Mouse (Mus musculus): ENCODE measurements around the gene Hyal3. TPM values are rescaled to one million over a fixed set of nuclear protein-coding genes. Genes with fewer than 3 reads are reported as not detected.
"Not testable (repeated sequence)": the region's sequence is repeated elsewhere in the genome, so short reads cannot be mapped to it uniquely, and the experiment has no call there.

The Hyal3 gene
- polyA plus RNA-seq, 1 experiment from 2014 or later: 2.8 TPM

DNA sequence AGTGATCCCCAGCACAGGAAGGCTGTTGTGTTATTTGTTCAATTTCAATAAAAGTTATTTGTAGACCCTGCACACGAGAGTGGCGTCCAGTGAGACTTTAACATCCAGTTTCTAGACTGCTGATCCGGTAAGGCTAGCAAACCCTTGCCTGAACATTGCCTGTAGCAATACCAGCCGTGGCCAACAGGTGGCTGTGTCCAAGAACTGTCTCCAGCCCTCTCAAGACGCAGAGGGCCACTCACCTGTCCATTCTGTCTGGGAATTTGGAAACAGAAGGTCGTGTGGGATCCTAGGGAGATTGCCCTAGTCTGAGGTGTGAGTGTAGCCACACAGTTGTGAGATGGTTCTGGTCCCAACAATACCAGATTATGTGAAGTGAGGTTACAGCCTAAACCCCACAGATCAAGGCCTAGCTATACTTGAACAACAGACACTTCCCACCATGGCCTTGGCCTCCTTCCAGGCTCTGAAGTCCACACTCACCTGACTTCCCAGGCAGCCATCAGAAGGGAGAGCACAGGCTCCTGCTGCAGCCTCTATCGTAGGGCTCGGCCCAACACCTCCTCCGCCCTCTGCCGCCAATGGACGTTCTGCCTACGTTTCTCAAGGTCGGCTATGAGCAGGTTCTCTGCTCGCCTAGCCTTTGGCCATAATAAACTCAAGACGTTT is 14.4 kb upstream of the Hyal3 start:
- H3K27ac ChIP-seq: peak overlapping the region; percentile 91; the same call in 1 of the 2 replicates
- 55% methylated on average over 15 of the region's 15 CpGs for WGBS
- no peak overlapping the region for H3K9ac ChIP-seq
- peaks cover 37% of the 10 kb centered on the region for H3K36me3 ChIP-seq
- H3K27me3 ChIP-seq: no peaks in the 10 kb centered on the region
- no peaks in the 10 kb centered on the region for H3K9me3 ChIP-seq
- peak overlapping the region; percentile 2; the same call in 1 of the 2 replicates for H3K4me3 ChIP-seq
- ATAC-seq (ENCODE audit: insufficient number of reproducible peaks, insufficient read depth, low FRiP score, low TSS enrichment, low read depth): no peak
- peaks cover 57% of the 10 kb centered on the region for H3K4me1 ChIP-seq
- H3K4me2 ChIP-seq: peak overlapping the region; percentile 21

DNA sequence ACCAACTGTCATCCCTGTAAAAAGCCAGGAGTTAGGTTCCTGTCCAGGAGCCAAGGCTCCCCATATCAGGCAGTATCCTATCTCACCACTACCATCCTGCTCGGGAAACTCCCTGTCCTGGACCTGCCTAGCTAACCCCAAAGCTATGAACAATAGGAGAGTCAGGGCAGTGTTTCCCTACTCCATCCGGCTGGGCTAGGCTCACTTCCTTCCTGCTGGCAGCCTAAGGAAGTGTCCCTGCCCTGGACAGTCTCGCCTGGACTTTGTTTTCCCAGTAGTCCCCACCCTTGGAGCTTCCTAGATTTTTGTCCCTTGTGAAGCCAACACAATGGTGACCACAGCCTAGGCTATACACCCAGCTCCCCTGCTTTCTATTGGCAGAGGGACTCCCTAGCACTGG is 13.8 kb upstream of the Hyal3 start:
- Histone ChIP-seq H3K36me3 (peaks cover 37% of the 10 kb centered on the region), H3K27ac (peak overlapping the region; percentile 91), H3K27me3 (no peaks in the 10 kb centered on the region), H3K9ac (no peak overlapping the region; the same call in 1 of the 2 replicates), H3K4me2 (peak overlapping the region; percentile 88; the same call in 1 of the 2 replicates), H3K4me1 (peaks cover 63% of the 10 kb centered on the region), H3K9me3 (no peaks in the 10 kb centered on the region), H3K4me3 (peak overlapping the region; percentile 83; the same call in 1 of the 2 replicates)
- 57% methylated on average over 3 of the region's 3 CpGs for WGBS
- ATAC-seq (ENCODE audit: insufficient number of reproducible peaks, insufficient read depth, low FRiP score, low TSS enrichment, low read depth): no peak

- Histone ChIP-seq H3K4me2 (peak within 1 kb of the TSS; percentile 88), H3K27ac (peak within 1 kb of the TSS; percentile 91), H3K4me1 (peaks cover 62% of the 10 kb centered on the region), H3K4me3 (peak within 1 kb of the TSS; percentile 83), H3K9me3 (no peaks in the 10 kb centered on the region), H3K9ac (peak within 1 kb of the TSS; percentile 84), H3K27me3 (no peaks in the 10 kb centered on the region), H3K36me3 (peaks cover 41% of the 10 kb centered on the region)
- 5% methylated on average over 18 of the region's 18 CpGs for WGBS
- ATAC-seq (ENCODE audit: insufficient number of reproducible peaks, insufficient read depth, low FRiP score, low TSS enrichment, low read depth): no peak
Measured at GRCm38 (mm10) chr9:107567702-107568319, 12.8 kb upstream of the Hyal3 start, which contains the start of gene Hyal2. TSS of gene Hyal2 (plus strand) at chr9:107567945.

DNA sequence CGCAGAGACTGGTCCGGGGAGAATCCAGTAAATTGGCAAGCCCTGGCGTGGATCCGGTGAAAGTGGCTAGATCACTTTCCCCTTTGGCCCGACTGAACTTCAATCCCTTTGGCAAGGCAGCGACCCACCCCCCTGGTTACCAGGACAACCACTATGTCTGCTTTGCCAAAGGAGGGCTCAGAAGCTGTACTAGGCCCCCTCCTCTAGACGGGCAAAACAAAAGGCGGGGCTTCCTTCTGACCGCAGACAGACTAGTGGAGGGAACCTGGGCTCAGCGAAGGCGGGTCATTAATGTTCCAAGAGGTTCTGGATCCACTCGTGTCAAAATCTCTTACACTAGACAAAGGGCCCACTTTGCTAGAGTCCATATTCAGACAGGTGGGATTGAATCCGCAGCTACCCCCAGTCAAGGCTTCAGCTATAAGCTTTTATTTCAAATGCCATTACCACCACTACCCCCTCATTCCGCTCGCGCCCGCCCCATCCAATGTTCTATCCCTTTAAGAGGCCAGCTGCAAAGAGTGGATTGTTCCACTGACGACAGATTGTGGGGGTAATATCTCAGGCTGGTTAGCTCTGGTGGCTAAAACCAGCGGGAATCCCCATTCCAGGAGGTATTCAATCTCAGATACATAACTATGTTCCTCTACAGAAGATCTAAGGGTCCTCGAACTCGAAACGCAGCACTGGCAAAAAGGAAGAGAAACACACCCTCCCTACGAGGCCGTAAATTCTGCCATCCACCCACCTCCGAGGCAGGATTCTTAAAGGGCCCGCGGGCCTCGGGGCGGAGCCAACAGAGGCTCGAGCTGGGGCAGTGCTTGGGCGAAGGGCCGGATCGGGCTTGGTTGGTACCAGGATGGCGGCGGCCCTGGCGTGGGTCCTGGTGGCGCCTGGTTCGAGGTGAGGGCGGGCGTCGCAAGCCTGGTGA is 12.0 kb upstream of the Hyal3 start:
- peak overlapping the region; percentile 91 for H3K27ac ChIP-seq
- peak overlapping the region; percentile 84 for H3K9ac ChIP-seq
- WGBS: under 1% methylated on average over 41 of the region's 41 CpGs
- H3K4me1 ChIP-seq: peaks cover 58% of the 10 kb centered on the region
- peak; percentile 82 for ATAC-seq (ENCODE audit: insufficient number of reproducible peaks, insufficient read depth, low FRiP score, low TSS enrichment, low read depth)
- peak overlapping the region; percentile 83 for H3K4me3 ChIP-seq
- H3K9me3 ChIP-seq: no peaks in the 10 kb centered on the region
- peaks cover 48% of the 10 kb centered on the region for H3K36me3 ChIP-seq
- peak overlapping the region; percentile 88 for H3K4me2 ChIP-seq
- H3K27me3 ChIP-seq: no peaks in the 10 kb centered on the region

DNA sequence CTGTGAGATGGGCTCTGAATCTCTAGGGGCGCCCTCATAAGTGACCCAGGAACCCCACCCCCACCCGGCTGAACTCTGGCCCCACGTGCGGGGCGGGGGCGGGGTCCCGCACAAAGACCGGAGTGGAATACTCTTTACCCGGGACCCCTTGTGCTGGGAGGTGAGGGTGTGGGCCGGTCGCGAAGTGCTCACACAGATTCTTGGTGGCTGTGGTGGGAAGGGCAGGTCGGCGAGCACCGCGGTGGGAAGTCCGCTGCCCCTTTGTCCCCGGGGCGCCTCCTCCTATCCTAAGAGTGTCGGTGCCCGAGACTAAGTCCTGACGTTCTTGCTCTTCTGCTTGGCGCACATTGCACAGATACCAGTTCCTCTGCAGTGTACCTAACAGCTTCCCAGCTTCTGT is 11.3 kb upstream of the Hyal3 start:
- WGBS: under 1% methylated on average over 23 of the region's 23 CpGs
- Histone ChIP-seq H3K4me1 (peaks cover 51% of the 10 kb centered on the region), H3K36me3 (peaks cover 52% of the 10 kb centered on the region), H3K27ac (peak overlapping the region; percentile 91), H3K4me3 (peak overlapping the region; percentile 83), H3K27me3 (no peaks in the 10 kb centered on the region), H3K4me2 (peak overlapping the region; percentile 88), H3K9me3 (no peaks in the 10 kb centered on the region), H3K9ac (peak overlapping the region; percentile 84)
- ATAC-seq (ENCODE audit: insufficient number of reproducible peaks, insufficient read depth, low FRiP score, low TSS enrichment, low read depth): no peak

DNA sequence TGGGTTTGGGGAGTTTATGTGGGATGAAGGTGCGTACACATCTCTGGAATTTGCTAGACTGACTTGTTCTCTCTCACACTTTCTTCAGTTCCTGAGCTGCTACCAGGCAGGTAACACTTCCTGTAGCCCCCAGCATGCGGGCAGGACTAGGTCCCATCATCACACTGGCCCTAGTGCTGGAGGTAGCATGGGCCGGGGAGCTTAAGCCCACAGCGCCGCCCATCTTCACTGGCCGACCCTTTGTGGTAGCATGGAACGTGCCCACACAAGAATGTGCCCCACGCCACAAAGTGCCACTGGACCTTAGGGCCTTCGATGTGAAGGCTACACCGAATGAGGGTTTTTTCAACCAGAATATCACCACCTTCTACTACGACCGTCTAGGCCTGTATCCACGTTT is 10.6 kb upstream of the Hyal3 start:
- Histone ChIP-seq H3K27me3 (no peaks in the 10 kb centered on the region), H3K4me1 (peaks cover 49% of the 10 kb centered on the region), H3K4me3 (peak overlapping the region; percentile 83), H3K36me3 (peaks cover 52% of the 10 kb centered on the region), H3K9ac (peak overlapping the region; percentile 84), H3K9me3 (no peaks in the 10 kb centered on the region), H3K4me2 (peak overlapping the region; percentile 88), H3K27ac (peak overlapping the region; percentile 91)
- no peak for ATAC-seq (ENCODE audit: insufficient number of reproducible peaks, insufficient read depth, low FRiP score, low TSS enrichment, low read depth)
- 45% methylated on average over 13 of the region's 13 CpGs for whole genome bisulfite sequencing

DNA sequence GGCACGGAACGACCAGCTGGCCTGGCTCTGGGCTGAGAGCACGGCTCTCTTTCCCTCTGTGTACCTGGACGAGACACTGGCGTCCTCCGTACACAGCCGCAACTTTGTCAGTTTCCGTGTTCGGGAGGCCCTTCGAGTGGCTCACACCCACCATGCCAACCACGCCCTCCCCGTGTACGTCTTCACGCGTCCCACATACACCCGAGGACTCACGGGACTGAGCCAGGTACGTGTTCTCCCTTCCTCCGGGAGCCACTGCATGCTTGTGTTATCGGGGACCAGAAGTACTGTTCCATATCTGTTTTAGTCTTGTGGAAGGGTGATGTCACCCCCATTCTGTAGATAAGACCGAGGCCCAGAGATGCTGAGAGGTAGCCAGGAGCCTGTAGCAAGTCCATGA is 9.8 kb upstream of the Hyal3 start:
- H3K4me1 ChIP-seq: peaks cover 44% of the 10 kb centered on the region
- peak overlapping the region; percentile 91; the same call in 1 of the 2 replicates for H3K27ac ChIP-seq
- peaks cover 45% of the 10 kb centered on the region for H3K36me3 ChIP-seq
- WGBS: 89% methylated on average over 21 of the region's 21 CpGs
- peak overlapping the region; percentile 88 for H3K4me2 ChIP-seq
- no peaks in the 10 kb centered on the region for H3K9me3 ChIP-seq
- no peaks in the 10 kb centered on the region for H3K27me3 ChIP-seq
- H3K9ac ChIP-seq: peak overlapping the region; percentile 84
- H3K4me3 ChIP-seq: peak overlapping the region; percentile 83
- ATAC-seq (ENCODE audit: insufficient number of reproducible peaks, insufficient read depth, low FRiP score, low TSS enrichment, low read depth): no peak

DNA sequence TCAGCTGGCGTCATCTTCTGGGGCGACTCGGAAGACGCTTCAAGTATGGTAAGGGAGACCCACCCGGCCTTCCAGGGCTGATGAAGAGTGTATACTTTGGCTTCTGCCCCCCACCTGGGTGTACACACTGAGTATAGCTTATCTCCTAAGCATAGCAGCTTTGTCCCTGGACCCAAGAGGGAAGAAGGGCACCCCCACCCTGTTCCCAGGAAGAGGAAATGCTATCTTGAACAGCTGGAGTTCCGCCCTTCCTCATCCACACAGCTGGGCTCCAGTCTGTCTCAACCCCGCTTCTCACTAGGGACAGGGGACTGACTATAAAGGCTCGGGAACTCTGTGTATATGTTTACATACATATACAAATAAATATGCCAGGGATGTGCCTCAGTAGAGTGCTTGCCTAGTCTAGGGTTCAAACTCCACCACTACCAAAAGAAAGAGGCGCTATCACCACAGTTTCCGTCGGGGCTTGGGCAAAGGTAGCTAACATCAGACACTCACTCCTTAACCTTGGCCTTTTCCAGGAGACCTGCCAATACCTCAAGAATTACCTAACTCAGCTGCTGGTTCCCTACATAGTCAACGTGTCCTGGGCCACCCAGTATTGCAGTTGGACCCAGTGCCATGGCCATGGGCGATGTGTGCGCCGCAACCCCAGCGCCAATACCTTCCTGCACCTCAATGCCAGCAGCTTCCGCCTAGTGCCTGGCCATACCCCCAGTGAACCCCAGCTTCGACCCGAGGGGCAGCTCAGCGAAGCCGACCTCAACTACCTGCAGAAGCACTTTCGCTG is 8.9 kb upstream of the Hyal3 start:
- 95% methylated on average over 22 of the region's 22 CpGs for WGBS
- Histone ChIP-seq H3K4me1 (peaks cover 50% of the 10 kb centered on the region), H3K9me3 (no peaks in the 10 kb centered on the region), H3K27me3 (no peaks in the 10 kb centered on the region), H3K36me3 (peaks cover 42% of the 10 kb centered on the region), H3K27ac (no peak overlapping the region), H3K4me2 (peak overlapping the region; percentile 88), H3K9ac (0 out of 2 replicates have a peak overlapping the region, but pooled peaks have one; percentile 40), H3K4me3 (peak overlapping the region; percentile 83; the same call in 1 of the 2 replicates)
- ATAC-seq (ENCODE audit: insufficient number of reproducible peaks, insufficient read depth, low FRiP score, low TSS enrichment, low read depth): no peak

GRCm38 (mm10) chr9:107572327-107572662 is 8.3 kb upstream of the Hyal3 start:
- H3K36me3 ChIP-seq: peaks cover 42% of the 10 kb centered on the region
- no peaks in the 10 kb centered on the region for H3K9me3 ChIP-seq
- 91% methylated on average over 2 of the region's 2 CpGs for WGBS
- H3K4me2 ChIP-seq: no peak overlapping the region
- H3K9ac ChIP-seq: 0 out of 2 replicates have a peak overlapping the region, but pooled peaks have one; percentile 40
- ATAC-seq (ENCODE audit: insufficient number of reproducible peaks, insufficient read depth, low FRiP score, low TSS enrichment, low read depth): no peak
- 0 out of 2 replicates have a peak overlapping the region, but pooled peaks have one; percentile 4 for H3K4me3 ChIP-seq
- H3K27ac ChIP-seq: no peak overlapping the region
- H3K4me1 ChIP-seq: peaks cover 50% of the 10 kb centered on the region
- no peaks in the 10 kb centered on the region for H3K27me3 ChIP-seq

GRCm38 (mm10) chr9:107573774-107574173 is 6.8 kb upstream of the Hyal3 start:
- not testable (repeated sequence) for H3K9me3 ChIP-seq; H3K27me3 ChIP-seq; H3K9ac ChIP-seq; ATAC-seq (ENCODE audit: insufficient number of reproducible peaks, insufficient read depth, low FRiP score, low TSS enrichment, low read depth); H3K4me2 ChIP-seq; H3K4me3 ChIP-seq; H3K27ac ChIP-seq
- Histone ChIP-seq H3K36me3 (peaks cover 42% of the 10 kb centered on the region), H3K4me1 (peaks cover 52% of the 10 kb centered on the region)
- WGBS: 85% methylated on average over 6 of the region's 6 CpGs
